Mouse (Mus musculus) inflammation-experienced regulatory T-cells (primary cell): ENCODE data around the gene Fahd1. TPM values are rescaled to one million over a fixed set of nuclear protein-coding genes. Genes with fewer than 3 reads are reported as not detected.

Experiments
- polyA plus RNA-seq, 2 experiments: library from polyadenylated mRNA; unstranded; fragments of 100-300 nt; shearing (Covaris generic); gene quantifications; one replicate each; pipeline ENCODE4 v1.2.1; 2017

Gene Fahd1
- 1 to 10 TPM; 2.0 to 4.4 TPM for polyA plus RNA-seq

GRCm38 (mm10) chr17:24850065-24850772 lies at the start of gene Fahd1:
Fahd1 (minus strand) TSS chr17:24850364.

DNA sequence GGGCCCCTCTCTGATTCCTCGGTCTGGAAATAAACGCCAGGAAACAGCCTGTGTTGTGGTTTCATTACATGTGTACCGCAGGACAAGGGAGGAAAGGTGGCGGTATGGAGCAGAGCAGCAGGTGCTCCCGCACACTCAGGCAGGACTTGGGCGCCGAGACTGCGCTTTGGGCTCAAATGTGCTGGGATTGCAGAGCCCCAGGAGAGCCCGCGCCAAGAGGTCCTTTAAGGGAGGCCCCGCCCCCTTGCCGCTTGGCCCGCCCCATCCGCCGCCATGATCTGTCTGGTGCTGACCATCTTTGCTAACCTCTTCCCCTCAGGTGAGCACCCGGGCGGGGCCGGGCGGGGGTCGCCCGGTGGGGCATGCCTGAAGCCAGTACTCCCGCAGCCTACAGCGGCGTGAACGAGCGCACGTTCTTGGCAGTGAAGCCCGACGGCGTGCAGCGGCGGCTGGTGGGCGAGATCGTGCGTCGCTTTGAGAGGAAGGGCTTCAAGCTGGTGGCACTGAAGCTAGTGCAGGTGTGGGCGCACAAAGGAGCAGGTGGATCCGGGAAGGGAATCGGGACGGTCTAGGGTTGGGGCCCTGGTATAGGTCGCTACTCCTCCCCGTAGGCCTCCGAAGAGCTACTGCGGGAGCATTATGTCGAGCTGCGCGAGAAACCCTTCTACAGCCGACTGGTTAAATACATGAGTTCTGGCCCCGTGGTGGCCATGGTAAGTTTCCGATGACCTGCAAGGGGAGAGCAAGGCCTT lies 46.3 kb upstream of the Fahd1 start, which contains the start of gene Nme3:
TSS of gene Nme3 (plus strand) at position 260 of the 752 bp plus-strand sequence.

GRCm38 (mm10) chr17:24894995-24895547 lies 44.9 kb upstream of the Fahd1 start, which contains the start of the genes Eme2 and Mrps34:
Eme2 (minus strand) TSS chr17:24895087.
Mrps34 (plus strand) TSS chr17:24895116.

GRCm38 (mm10) chr17:24886134-24886931 lies 36.2 kb upstream of the Fahd1 start, which contains the start of the genes Nubp2 and Spsb3:
Nubp2 (minus strand) TSS chr17:24886349.
Spsb3 (plus strand) TSS chr17:24886643.

GRCm38 (mm10) chr17:24865776-24866175 lies 15.6 kb upstream of the Fahd1 start, which contains the start of gene Igfals:
Igfals (plus strand) TSS chr17:24865997.

GRCm38 (mm10) chr17:24839842-24840241 lies 10.3 kb downstream of the Fahd1 start, which contains the start of gene Hagh:
Hagh (plus strand) TSS chr17:24840143.

DNA sequence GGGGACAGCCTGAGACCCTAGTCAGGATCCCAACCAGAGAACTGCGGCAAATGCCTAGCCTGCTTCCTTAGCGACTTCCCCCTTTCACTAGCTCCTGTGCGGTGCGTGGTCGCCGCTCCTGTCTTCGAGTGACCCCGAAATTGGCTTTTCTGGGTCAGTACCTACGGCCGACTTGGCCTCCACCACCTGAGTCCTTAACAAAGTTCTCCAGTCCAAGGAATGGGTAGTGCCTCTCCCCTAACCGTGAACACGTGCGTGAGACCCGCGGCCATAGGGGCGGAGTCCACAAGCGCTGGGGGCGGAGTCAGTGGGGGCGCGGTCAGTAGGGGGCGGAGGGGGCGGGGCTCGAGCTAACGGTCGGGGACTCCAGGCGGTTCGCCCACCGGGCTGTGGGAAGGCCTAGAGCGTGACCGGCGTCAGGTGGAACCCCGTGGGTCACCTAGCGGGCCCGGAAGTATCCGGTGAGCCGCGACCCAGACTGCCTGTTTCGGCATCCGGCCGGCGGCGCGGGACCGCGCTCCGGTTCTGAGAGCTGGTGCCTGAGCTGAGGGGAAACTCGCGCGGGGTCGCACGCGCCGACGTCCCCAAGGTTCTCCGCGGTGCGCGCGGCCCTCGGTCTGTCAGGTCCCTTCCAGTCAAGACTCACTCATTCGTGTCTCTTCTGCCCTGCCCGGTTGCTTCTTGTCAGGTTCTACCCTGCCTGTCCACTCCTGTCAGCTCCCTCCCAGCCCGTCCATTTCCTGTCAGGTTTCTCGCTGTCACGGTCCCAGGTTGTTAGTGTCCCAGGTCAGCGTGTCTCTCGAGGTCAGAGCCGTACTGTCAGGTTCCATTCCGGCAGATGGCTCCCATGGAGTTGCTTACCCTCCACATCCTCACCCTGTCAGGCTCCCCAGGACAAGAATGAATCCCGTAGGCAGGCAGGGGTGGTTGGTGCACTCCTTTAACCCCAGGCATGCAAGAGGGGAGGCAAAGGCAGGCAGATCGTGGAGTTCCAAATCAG lies 45.9 kb downstream of the Fahd1 start, which contains the start of gene Meiob:
TSS of gene Meiob (plus strand) at position 338 of the 1,000 bp plus-strand sequence.

Other genes starting within 250 kb of the Fahd1 start
- 10 to 100 TPM; 46.6 to 49.7 TPM for gene Tsc2, start 217.7 kb downstream of the Fahd1 start, polyA plus RNA-seq
- gene Nthl1, start 217.7 kb downstream of the Fahd1 start, polyA plus RNA-seq = 1 to 10 TPM; 5.8 to 8.3 TPM
- under 1 TPM in 1 of 2 experiments, not detected in 1; 0.68 TPM for gene Slc9a3r2, start 200.0 kb downstream of the Fahd1 start, polyA plus RNA-seq
- not detected for gene Npw, start 191.9 kb downstream of the Fahd1 start, polyA plus RNA-seq
- 10 to 100 TPM; 18.3 to 27.2 TPM for gene Zfp598, start 180.7 kb downstream of the Fahd1 start, polyA plus RNA-seq
- 1 to 10 TPM in 1 of 2 experiments, under 1 TPM in 1; 0.42 to 1.3 TPM for gene Syngr3, start 160.4 kb downstream of the Fahd1 start, polyA plus RNA-seq
- gene Gfer, start 154.2 kb downstream of the Fahd1 start, polyA plus RNA-seq = 10 to 100 TPM; 37.0 to 38.8 TPM
- 1 to 10 TPM; 2.3 to 3.1 TPM for gene Noxo1, start 154.1 kb downstream of the Fahd1 start, polyA plus RNA-seq
- 10 to 100 TPM; 51.3 to 56.7 TPM for gene Tbl3, start 142.7 kb downstream of the Fahd1 start, polyA plus RNA-seq
- gene Rnf151, start 132.3 kb downstream of the Fahd1 start, polyA plus RNA-seq = under 1 TPM in 1 of 2 experiments, not detected in 1; 0.22 TPM
- gene Rps2, start 132.2 kb downstream of the Fahd1 start, polyA plus RNA-seq = 100 to 1,000 TPM; 677 to 785 TPM
- 100 to 1,000 TPM; 194 to 233 TPM for gene Ndufb10, start 125.9 kb downstream of the Fahd1 start, polyA plus RNA-seq
- gene Rpl3l, start 122.5 kb downstream of the Fahd1 start, polyA plus RNA-seq = under 1 TPM in 1 of 2 experiments, not detected in 1; 0.27 TPM
- 10 to 100 TPM; 11.8 to 15.4 TPM for gene Msrb1, start 113.7 kb downstream of the Fahd1 start, polyA plus RNA-seq
- not detected for gene Hs3st6, start 97.4 kb downstream of the Fahd1 start, polyA plus RNA-seq
- 1 to 10 TPM in 1 of 2 experiments, under 1 TPM in 1; 0.28 to 1.3 TPM for gene Meiob, start 46.1 kb downstream of the Fahd1 start, polyA plus RNA-seq
- gene Hagh, start 10.2 kb downstream of the Fahd1 start, polyA plus RNA-seq = 10 to 100 TPM; 32.9 to 51.8 TPM
- under 1 TPM; 0.71 to 0.89 TPM for gene Igfals, start 15.6 kb upstream of the Fahd1 start, polyA plus RNA-seq
- gene Nubp2, start 36.0 kb upstream of the Fahd1 start, polyA plus RNA-seq = 100 to 1,000 TPM in 1 of 2 experiments, 10 to 100 TPM in 1; 98.2 to 103 TPM
- 10 to 100 TPM; 64.7 to 65.4 TPM for gene Spsb3, start 36.3 kb upstream of the Fahd1 start, polyA plus RNA-seq
- 10 to 100 TPM; 45.4 to 49.2 TPM for gene Eme2, start 44.7 kb upstream of the Fahd1 start, polyA plus RNA-seq
- 10 to 100 TPM; 75.4 to 84.7 TPM for gene Mrps34, start 44.8 kb upstream of the Fahd1 start, polyA plus RNA-seq
- gene Nme3, start 46.1 kb upstream of the Fahd1 start, polyA plus RNA-seq = 10 to 100 TPM; 41.3 to 53.5 TPM
- 10 to 100 TPM; 47.9 to 60.0 TPM for gene Mapk8ip3, start 86.6 kb upstream of the Fahd1 start, polyA plus RNA-seq
- 10 to 100 TPM; 25.0 to 31.5 TPM for gene Jpt2, start 110.3 kb upstream of the Fahd1 start, polyA plus RNA-seq
- 10 to 100 TPM in 1 of 2 experiments, 1 to 10 TPM in 1; 8.2 to 10.2 TPM for gene Cramp1l, start 165.4 kb upstream of the Fahd1 start, polyA plus RNA-seq
- 10 to 100 TPM; 20.7 to 27.0 TPM for gene Ift140, start 165.7 kb upstream of the Fahd1 start, polyA plus RNA-seq
- 1 to 10 TPM; 1.6 to 1.7 TPM for gene Tmem204, start 233.2 kb upstream of the Fahd1 start, polyA plus RNA-seq